Mouse (Mus musculus) cortical plate, adult 2 months (tissue): Measurements from ENCODE around the gene C8g. TPM values are rescaled to one million over a fixed set of nuclear protein-coding genes. Genes with fewer than 3 reads are reported as not detected.

ENCODE experiments used
- H3K27ac ChIP-seq: fragments of 200-500 bp; 2 replicates; pipeline ENCODE4 v1.5.1; 2012; ENCODE audit warnings: low read length, control low read depth, inconsistent platforms; ENCODE audit not compliant: insufficient read depth
- H3K4me1 ChIP-seq: fragments of 200-500 bp; 2 replicates; pipeline ENCODE4 v1.6.1; 2011; ENCODE audit warnings: low read length; ENCODE audit not compliant: control insufficient read depth, insufficient read depth
- H3K4me3 ChIP-seq: fragments of 200-500 bp; 2 replicates; pipeline ENCODE4 v1.5.1; 2011; ENCODE audit warnings: mild to moderate bottlenecking, low read length, control low read depth; ENCODE audit not compliant: insufficient read depth
- CTCF ChIP-seq: fragments of 200-500 bp; IDR thresholded peaks from 2 replicates; pipeline ENCODE4 v1.5.1; 2011; ENCODE audit warnings: mild to moderate bottlenecking, control low read depth, low read length; ENCODE audit not compliant: insufficient read depth; ENCODE audit errors: extremely low read depth
- POLR2A ChIP-seq: fragments of 200-500 bp; IDR thresholded peaks from 2 replicates; pipeline ENCODE4 v1.6.1; 2011; ENCODE audit warnings: mild to moderate bottlenecking, low read length, control low read depth; ENCODE audit not compliant: insufficient read depth; ENCODE audit errors: extremely low read depth
- polyA plus RNA-seq: library from polyadenylated mRNA; depleted of rRNA; stranded (reverse); fragments of >200 nt; gene quantifications from 2 replicates; pipeline ENCODE4 v1.2.3, GENCODE M21; 2012

The C8g gene
- polyA plus RNA-seq, 1 experiment = 2.3 TPM

DNA sequence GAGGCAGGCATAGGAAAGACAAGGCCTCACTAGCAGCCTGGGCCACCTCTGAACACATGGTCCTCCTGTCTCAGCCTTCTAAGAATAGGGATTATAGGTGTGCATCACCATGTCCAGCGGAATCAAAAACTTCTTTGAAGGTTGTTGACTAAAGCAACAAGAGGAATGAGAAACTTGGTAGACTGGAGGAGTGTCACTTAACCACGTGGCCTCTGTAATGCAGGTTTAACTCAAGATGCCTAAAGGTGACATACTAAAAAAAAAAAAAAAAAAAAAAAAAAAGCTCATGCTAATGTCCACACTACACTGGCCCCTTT lies 33.3 kb upstream of the C8g start:
- H3K4me3 ChIP-seq = no peak overlapping the region
- no peaks in the 10 kb centered on the region for H3K4me1 ChIP-seq
- H3K27ac ChIP-seq = no peak overlapping the region
- TF ChIP-seq POLR2A = no peak
- no peak for TF ChIP-seq CTCF

DNA sequence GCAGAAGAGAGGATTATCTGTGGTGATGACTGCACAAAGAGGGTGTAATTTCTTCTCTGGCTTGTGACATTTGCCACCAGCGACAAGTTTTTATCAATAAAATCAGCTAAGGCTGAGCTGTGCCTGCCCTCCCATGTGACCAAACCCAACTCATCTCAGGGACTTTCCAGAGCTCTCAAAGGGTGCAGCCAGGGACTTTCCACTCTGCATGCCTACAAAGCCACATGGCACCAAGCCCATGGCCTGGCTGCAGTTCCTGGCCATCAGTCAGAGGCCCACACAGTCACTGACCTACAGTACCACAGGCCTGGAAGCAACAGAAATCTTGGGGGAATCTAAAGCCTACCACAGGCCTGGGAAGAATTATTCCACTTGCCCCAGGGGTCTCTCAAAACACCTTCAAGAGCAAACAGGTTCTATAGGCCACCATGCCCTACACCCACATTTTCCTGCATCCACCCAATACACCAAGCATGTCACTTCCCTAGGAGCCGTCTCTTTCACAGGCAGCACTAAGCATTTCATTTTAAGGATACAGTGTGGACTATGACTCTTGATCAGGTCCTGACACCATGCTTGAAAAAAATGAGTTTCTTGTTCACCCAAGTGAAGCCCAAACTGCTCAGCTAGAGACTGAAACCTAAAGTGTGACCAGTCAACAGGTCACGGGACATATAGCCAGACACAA lies 32.8 kb upstream of the C8g start:
- Histone ChIP-seq H3K4me1 (no peaks in the 10 kb centered on the region), H3K4me3 (no peak overlapping the region), H3K27ac (no peak overlapping the region)
- TF ChIP-seq POLR2A (no peak), CTCF (no peak)

DNA sequence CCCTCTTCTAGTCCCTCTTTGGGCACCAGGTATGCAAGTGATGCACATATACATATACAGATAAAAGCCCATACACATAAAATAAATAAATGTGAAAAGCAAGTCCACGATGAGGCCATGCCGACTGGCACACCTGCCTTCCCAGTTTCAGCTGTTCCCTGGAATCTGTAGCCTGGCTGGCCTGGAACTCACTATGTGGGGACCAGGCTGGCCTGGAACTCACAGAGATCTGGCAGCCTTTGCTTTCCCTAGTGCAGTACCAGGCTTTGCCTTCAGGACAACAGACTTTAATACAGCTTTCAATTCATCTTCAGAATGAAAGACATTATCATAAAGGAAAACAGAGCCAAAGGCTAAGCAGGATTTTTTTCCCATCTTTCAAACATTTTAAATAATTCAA lies 32.2 kb upstream of the C8g start:
- H3K4me3 ChIP-seq = no peak overlapping the region
- H3K4me1 ChIP-seq = no peaks in the 10 kb centered on the region
- H3K27ac ChIP-seq = no peak overlapping the region
- no peak for TF ChIP-seq CTCF
- TF ChIP-seq POLR2A = no peak

DNA sequence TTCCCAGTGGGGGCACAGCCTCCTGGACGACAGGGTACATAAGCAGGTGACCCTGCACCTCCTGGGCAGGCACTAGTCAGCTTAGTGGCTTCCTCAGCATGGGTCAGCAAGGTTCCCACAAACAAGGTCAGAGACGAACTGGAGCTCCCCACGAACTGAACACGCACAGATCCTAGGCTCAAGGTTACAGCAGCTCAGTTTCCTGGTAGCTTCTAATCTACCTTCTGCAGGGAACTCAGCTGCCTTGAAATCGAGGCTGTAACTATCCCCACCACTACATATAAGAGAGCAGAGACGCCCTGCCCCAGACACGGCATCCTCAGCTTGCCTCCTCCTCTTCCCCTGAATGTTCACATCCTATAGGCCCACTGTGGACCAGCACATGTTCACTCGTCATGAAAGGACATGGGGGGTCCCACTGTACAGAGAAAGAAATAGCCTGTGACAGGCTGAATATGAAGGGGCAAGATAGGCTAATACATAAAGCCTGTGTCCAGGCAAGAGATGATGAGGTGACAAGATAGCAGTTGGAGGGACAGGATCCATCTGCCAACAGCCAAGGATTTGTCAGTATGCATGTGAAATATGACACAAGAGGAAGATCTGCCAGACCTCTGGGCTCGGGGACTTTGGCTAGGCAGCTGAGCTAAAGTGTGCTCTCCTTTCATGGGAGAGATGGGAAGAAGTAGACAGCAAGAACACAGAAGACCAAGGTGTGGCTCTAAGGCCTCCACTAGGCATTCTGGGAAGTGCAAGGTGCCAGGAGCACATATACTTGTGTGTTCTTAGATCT lies 25.2 kb upstream of the C8g start:
- TF ChIP-seq CTCF (no peak), POLR2A (no peak)

DNA sequence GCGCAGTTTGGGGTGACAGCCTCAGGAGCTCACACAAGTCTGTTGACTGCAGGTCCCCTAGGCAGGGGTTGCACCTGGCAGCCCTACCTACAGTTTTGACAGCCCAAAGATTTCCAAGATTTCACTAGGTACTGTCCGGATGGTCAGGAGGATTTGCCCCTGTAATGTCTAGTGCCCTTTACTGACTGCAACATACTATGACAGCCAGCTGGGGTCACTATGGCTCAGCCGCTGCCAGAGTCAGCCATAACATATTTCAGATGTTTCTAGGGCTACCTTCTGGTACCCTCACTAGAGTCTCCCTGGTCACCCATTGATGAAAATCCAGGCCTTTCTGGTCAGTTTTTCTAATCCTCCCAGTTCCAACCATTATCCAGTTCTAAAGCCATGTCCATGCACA lies 8.4 kb upstream of the C8g start:
- H3K27ac ChIP-seq = no peak overlapping the region
- no peak overlapping the region for H3K4me3 ChIP-seq
- H3K4me1 ChIP-seq = no peaks in the 10 kb centered on the region
- peak; percentile 29; the same call in 1 of the 2 replicates for TF ChIP-seq CTCF
- TF ChIP-seq POLR2A = no peak

More for the DNA sequence above, 25.2 kb upstream of the C8g start:
- H3K4me1 ChIP-seq = no peaks in the 10 kb centered on the region
- H3K27ac ChIP-seq = no peak overlapping the region
- H3K4me3 ChIP-seq = no peak overlapping the region

DNA sequence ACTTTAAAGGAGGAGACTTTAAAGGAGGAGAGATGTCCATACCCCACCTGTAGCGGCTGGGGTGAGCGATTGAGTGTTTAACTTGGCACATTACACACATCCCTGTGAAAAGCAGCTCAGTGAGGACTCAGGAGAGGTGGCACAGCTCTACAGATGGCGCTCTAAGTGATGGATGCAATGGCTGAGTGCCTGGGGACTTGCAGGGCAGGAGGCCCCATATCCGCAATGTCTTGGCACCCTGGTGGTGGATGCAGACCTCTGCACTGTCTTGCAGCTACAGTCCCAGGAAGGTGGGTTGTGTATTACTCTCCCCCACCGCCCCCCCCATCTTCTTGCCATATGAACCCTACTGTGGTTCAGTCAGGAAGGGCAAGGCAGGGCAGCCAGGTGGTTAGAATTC lies 5.4 kb upstream of the C8g start:
- H3K4me3 ChIP-seq = no peak overlapping the region
- H3K27ac ChIP-seq = no peak overlapping the region
- no peaks in the 10 kb centered on the region for H3K4me1 ChIP-seq
- TF ChIP-seq POLR2A (no peak), CTCF (no peak)

DNA sequence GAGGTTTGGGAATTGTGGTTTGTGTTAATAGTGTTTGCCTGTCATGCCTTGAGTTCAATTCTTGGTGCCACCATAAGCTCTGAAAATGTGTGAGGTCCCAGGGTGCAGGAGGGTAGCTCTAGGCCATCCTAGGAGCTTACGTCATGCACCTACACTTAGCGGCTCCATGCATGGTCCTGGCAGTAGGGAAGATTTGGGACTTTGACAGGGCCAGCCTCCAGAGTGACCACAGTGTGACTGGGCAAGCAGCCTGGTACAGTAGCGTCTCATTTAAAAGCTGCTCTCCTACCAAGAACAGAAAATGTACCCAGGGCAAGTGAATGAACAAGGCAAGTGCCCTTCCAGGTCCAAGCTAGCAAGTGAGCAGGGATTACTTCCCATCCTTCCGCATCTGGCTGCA lies 4.3 kb upstream of the C8g start:
- Histone ChIP-seq H3K27ac (no peak overlapping the region), H3K4me1 (no peaks in the 10 kb centered on the region), H3K4me3 (no peak overlapping the region)
- TF ChIP-seq POLR2A (no peak), CTCF (no peak)

DNA sequence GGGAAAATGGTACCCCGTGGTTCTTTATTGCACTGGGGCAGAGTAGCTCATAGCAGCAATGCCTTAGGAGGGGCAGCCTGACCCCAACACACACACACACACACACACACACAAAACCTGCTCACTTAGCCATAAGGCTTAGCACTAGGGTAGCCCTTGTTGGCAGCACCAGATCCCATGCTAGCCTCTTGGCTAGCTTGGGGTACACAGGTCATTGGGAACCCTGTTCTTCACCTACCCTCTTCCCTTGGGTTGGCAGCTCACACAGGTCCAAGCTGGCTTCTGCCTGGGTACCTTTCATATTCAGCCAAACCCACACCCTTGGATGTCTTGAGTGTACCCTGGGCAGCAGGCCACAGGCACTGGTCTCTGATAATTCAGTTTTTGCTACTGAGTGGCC lies 3.5 kb upstream of the C8g start:
- no peak overlapping the region for H3K27ac ChIP-seq
- H3K4me1 ChIP-seq = no peaks in the 10 kb centered on the region; the same call in 1 of the 2 replicates
- TF ChIP-seq POLR2A = no peak
- no peak for TF ChIP-seq CTCF
- no peak overlapping the region for H3K4me3 ChIP-seq

DNA sequence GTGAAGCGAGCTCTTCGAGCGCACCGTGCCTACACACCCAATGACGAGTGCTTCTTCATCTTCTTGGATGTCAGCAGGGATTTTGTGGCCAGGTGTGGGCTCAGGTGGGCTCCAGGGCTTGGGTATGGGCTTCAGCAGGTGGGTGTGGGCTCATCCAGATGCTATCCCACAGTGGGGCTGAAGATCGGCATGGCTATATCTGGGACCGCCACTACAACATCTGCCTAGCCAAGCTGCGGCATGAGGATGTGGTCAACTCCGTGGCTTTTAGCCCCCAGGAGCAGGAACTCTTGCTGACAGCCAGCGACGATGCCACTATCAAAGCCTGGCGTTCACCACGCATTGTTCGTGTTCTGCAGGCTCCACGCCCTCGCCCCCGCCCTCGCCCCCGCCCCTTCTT lies 3.0 kb upstream of the C8g start:
- Histone ChIP-seq H3K27ac (no peak overlapping the region), H3K4me3 (no peak overlapping the region), H3K4me1 (no peaks in the 10 kb centered on the region; the same call in 1 of the 2 replicates)
- TF ChIP-seq POLR2A (no peak), CTCF (no peak)

DNA sequence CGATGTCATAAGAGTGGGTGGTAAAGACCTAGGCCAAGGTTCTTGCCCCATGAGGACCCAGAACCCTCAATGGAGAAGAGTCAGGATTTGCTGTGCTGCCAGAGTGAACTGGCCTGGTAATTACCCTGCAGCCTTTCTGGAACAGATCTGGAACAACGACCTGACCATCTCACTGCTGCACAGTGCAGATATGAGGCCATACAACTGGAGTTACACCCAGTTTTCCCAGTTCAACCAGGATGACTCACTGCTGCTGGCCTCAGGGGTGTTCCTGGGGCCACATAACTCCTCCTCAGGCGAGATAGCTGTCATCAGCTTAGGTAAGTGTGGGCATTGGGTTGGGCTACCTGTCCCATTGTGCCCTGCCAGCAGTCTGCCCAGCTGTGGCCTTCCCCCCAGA lies 1.2 kb upstream of the C8g start:
- TF ChIP-seq POLR2A (no peak), CTCF (no peak)
- H3K4me3 ChIP-seq = no peak overlapping the region
- H3K4me1 ChIP-seq = no peaks in the 10 kb centered on the region; the same call in 1 of the 2 replicates
- H3K27ac ChIP-seq = no peak overlapping the region
